Mouse (Mus musculus) hindbrain, postnatal 0 days (tissue): ENCODE results near the gene S100a9. TPM values are rescaled to one million over a fixed set of nuclear protein-coding genes. Genes with fewer than 3 reads are reported as not detected.

ENCODE experiments used
- ATAC-seq: fragments of 200-750 bp; cut with Nextera tagmentation; 2 replicates; pipeline ENCODE4 v1.8.0; 2017; ENCODE audit warnings: mild to moderate bottlenecking, moderate TSS enrichment, moderate library complexity
- DNase-seq: peaks from one replicate; pipeline ENCODE4 v3.0.0-alpha.2; 2015; ENCODE audit warnings: low spot score
- H3K27ac ChIP-seq: fragments of 300-500 bp; sonication (generic); 2 replicates; pipeline ENCODE4 v1.5.1; 2014; ENCODE audit warnings: mild to moderate bottlenecking
- H3K27me3 ChIP-seq: fragments of 300-500 bp; sonication (generic); 2 replicates; pipeline ENCODE4 v1.6.1; 2014; ENCODE audit warnings: low read length, mixed read lengths; ENCODE audit not compliant: insufficient read depth
- H3K36me3 ChIP-seq: fragments of 300-500 bp; sonication (generic); 2 replicates; pipeline ENCODE4 v1.6.1; 2014; ENCODE audit warnings: low read length, mixed read lengths; ENCODE audit not compliant: insufficient read depth
- H3K4me1 ChIP-seq: fragments of 300-500 bp; sonication (generic); 2 replicates; pipeline ENCODE4 v1.6.1; 2014; ENCODE audit warnings: antibody characterized with exemption, low read length, mixed read lengths; ENCODE audit not compliant: insufficient read depth
- H3K4me2 ChIP-seq: fragments of 300-500 bp; sonication (generic); 2 replicates; pipeline ENCODE4 v1.6.1; 2014; ENCODE audit warnings: low read depth, mild to moderate bottlenecking, low read length, moderate library complexity, mixed read lengths
- H3K4me3 ChIP-seq: fragments of 300-500 bp; sonication (generic); 2 replicates; pipeline ENCODE4 v1.5.1; 2014; ENCODE audit warnings: low read length
- H3K9ac ChIP-seq: fragments of 300-500 bp; sonication (generic); replicated peaks from 2 replicates; pipeline ENCODE4 v1.6.1; 2014; ENCODE audit warnings: mild to moderate bottlenecking, low read length, moderate library complexity, mixed read lengths
- H3K9me3 ChIP-seq: fragments of 300-500 bp; sonication (generic); 2 replicates; pipeline ENCODE4 v1.6.1; 2016; ENCODE audit warnings: low read length, mixed read lengths
- CTCF ChIP-seq: IDR thresholded peaks from 2 replicates; pipeline ENCODE4 v1.5.1; 2016; ENCODE audit warnings: antibody characterized with exemption, control low read depth, low read depth
- WGBS: fragments of 180-500 bp; shearing (Covaris S2); extraction: QIAGEN DNeasy Blood & Tissue Kit; methylation state at CpG from one replicate; pipeline ENCODE4 v1.1.7; 2014; 5-methylcytosine and 5-hydroxymethylcytosine counted together
- polyA plus RNA-seq: library from polyadenylated mRNA; unstranded; fragments of >200 nt; fragmentation: Nextera tagmentation; extraction: Ambion mirVana; gene quantifications from 2 replicates; pipeline ENCODE4 v1.2.1, GENCODE M21; 2015
- total RNA-seq: library from RNA; depleted of rRNA; stranded (reverse); fragments of >200 nt; gene quantifications from 2 replicates; pipeline ENCODE4 v1.2.3, GENCODE M21; 2014; rRNA removed

S100a9 gene
- 1.3 TPM in 1 of 2 replicates, not detected in the other for total RNA-seq
- polyA plus RNA-seq, result 5.0 and 6.4 TPM in 2 replicates

- Histone ChIP-seq H3K9me3 (no peaks in the 10 kb centered on the region), H3K36me3 (no peaks in the 10 kb centered on the region), H3K27ac (no peak within 1 kb of the TSS), H3K4me3 (no peak within 1 kb of the TSS), H3K9ac (no peak within 1 kb of the TSS), H3K4me2 (no peak within 1 kb of the TSS), H3K4me1 (no peaks in the 10 kb centered on the region), H3K27me3 (no peaks in the 10 kb centered on the region)
- DNase-seq, result no peak
- no peak for TF ChIP-seq CTCF
- ATAC-seq, result no peak
- 73% methylated on average over 3 of the region's 3 CpGs for WGBS
These were observed at the start of gene S100a9 for GRCm38 (mm10) chr3:90695613-90696012. Gene S100a9 (minus strand): TSS chr3:90695721.

GRCm38 (mm10) chr3:90726606-90727005 lies 31.1 kb upstream of the S100a9 start, which contains the start of gene Pglyrp4:
Gene Pglyrp4 (plus strand): TSS chr3:90726906.
- no peak for DNase-seq
- WGBS, result 87% methylated on average over 3 of the region's 3 CpGs
- H3K4me3 ChIP-seq, result no peak within 1 kb of the TSS
- H3K4me2 ChIP-seq, result no peak within 1 kb of the TSS
- H3K4me1 ChIP-seq, result no peaks in the 10 kb centered on the region
- no peaks in the 10 kb centered on the region for H3K9me3 ChIP-seq
- no peaks in the 10 kb centered on the region for H3K27me3 ChIP-seq
- no peaks in the 10 kb centered on the region for H3K36me3 ChIP-seq
- ATAC-seq, result no peak
- H3K27ac ChIP-seq, result no peak within 1 kb of the TSS
- no peak within 1 kb of the TSS for H3K9ac ChIP-seq
- TF ChIP-seq CTCF, result no peak

DNA sequence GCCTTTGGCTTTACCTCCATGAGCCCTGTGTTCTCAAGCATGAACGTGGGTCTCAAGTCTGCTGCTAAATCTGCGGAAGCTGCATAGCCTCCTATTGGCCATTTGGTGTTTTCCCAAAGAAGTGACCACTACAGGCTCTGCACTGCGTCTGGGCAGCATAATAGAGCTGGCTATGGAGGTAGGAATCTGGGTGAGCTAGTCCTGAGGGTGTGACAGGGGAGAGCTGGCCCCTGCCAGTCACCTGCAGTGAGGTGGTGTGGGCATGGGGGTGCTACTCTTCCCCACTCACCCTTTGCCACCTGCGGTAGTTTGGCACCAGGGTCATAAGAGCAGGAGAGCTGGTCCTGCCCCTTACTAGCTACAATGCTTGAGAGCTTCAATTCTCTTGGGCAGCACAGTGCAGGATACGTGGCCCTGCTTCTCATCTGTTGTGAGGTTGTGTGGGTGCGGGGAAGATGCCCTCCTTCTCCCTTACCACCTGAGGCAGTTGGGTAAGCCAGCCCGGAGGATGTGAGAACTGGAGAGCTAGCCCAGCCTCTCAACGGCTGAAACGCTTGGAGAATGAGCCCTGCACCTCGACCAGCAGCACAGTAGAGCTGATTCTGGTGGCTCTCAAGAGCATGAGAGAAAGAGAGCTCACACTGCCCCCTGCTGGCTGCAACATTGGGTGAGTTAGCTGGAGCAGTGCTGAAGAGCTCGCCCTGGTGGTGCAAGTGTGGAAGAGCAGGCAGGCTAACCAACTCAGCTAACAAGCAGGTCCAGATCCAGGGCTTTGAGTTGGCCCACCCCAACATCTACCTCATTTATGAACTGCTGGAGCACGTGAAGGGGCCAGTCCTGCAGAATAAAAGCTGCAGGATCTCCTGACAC lies 14.3 kb upstream of the S100a9 start:
- 50% methylated on average over 12 of the region's 12 CpGs for WGBS
- Histone ChIP-seq H3K9ac (no peak overlapping the region), H3K27me3 (no peaks in the 10 kb centered on the region), H3K9me3 (no peaks in the 10 kb centered on the region), H3K27ac (no peak overlapping the region), H3K4me2 (no peak overlapping the region), H3K4me1 (no peaks in the 10 kb centered on the region), H3K4me3 (no peak overlapping the region), H3K36me3 (no peaks in the 10 kb centered on the region)
- peak; percentile 96 for TF ChIP-seq CTCF
- ATAC-seq, result peak; percentile 79
- peak; percentile 91 for DNase-seq

GRCm38 (mm10) chr3:90708523-90709202 lies 13.1 kb upstream of the S100a9 start:
- 26% methylated on average over 4 of the region's 4 CpGs for WGBS
- Histone ChIP-seq H3K27ac (no peak overlapping the region), H3K9ac (no peak overlapping the region), H3K36me3 (no peaks in the 10 kb centered on the region), H3K27me3 (no peaks in the 10 kb centered on the region), H3K4me2 (no peak overlapping the region), H3K9me3 (no peaks in the 10 kb centered on the region), H3K4me3 (no peak overlapping the region), H3K4me1 (no peaks in the 10 kb centered on the region)
- peak; percentile 65 for ATAC-seq
- DNase-seq, result peak; percentile 62
- peak; percentile 76 for TF ChIP-seq CTCF

- Histone ChIP-seq H3K4me1 (no peaks in the 10 kb centered on the region), H3K27ac (no peak overlapping the region), H3K9ac (no peak overlapping the region), H3K9me3 (no peaks in the 10 kb centered on the region), H3K4me3 (no peak overlapping the region), H3K4me2 (no peak overlapping the region), H3K27me3 (no peaks in the 10 kb centered on the region), H3K36me3 (no peaks in the 10 kb centered on the region)
- WGBS, result 92% methylated on average over 2 of the region's 2 CpGs
- no peak for DNase-seq
- ATAC-seq, result no peak
- no peak for TF ChIP-seq CTCF
These were observed 6.7 kb upstream of the S100a9 start for GRCm38 (mm10) chr3:90702244-90702643.

DNA sequence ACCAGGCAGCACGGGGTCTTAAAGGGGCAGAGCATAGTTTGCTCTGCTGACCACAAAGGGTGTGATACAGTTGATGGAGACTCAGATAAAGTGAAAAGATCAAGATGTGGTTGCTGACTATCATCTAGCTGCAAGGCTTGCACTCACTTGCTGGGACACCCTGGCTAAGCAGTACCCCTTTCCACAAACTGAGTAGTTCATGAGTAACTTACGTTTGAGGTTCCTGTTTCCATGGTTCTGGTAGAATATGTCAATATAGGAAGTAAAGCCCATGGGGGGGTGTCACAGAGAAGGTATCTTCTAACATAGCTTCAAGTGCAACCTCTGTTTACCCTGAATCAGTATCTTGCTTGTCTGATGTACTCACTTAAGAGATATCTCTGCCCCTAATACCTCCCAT lies 2.0 kb downstream of the S100a9 start:
- TF ChIP-seq CTCF, result no peak
- 83% methylated on average over 2 of the region's 2 CpGs for WGBS
- Histone ChIP-seq H3K27ac (no peak overlapping the region), H3K36me3 (no peaks in the 10 kb centered on the region), H3K9ac (no peak overlapping the region), H3K4me1 (no peaks in the 10 kb centered on the region), H3K4me3 (no peak overlapping the region), H3K4me2 (no peak overlapping the region), H3K27me3 (no peaks in the 10 kb centered on the region), H3K9me3 (no peaks in the 10 kb centered on the region)
- ATAC-seq (no peak), DNase-seq (no peak)
